Mouse (Mus musculus) layer of hippocampus, adult 11-12 months (tissue): ENCODE results near the gene H2-DMb2.
"Not testable (repeated sequence)": the region's sequence is repeated elsewhere in the genome, so short reads cannot be mapped to it uniquely, and the experiment has no call there.

ENCODE experiments used
- DNase-seq: peaks from one replicate; pipeline ENCODE4 v3.0.0; 2022; ENCODE audit warnings: low spot score

Gene H2-DMb2

DNA sequence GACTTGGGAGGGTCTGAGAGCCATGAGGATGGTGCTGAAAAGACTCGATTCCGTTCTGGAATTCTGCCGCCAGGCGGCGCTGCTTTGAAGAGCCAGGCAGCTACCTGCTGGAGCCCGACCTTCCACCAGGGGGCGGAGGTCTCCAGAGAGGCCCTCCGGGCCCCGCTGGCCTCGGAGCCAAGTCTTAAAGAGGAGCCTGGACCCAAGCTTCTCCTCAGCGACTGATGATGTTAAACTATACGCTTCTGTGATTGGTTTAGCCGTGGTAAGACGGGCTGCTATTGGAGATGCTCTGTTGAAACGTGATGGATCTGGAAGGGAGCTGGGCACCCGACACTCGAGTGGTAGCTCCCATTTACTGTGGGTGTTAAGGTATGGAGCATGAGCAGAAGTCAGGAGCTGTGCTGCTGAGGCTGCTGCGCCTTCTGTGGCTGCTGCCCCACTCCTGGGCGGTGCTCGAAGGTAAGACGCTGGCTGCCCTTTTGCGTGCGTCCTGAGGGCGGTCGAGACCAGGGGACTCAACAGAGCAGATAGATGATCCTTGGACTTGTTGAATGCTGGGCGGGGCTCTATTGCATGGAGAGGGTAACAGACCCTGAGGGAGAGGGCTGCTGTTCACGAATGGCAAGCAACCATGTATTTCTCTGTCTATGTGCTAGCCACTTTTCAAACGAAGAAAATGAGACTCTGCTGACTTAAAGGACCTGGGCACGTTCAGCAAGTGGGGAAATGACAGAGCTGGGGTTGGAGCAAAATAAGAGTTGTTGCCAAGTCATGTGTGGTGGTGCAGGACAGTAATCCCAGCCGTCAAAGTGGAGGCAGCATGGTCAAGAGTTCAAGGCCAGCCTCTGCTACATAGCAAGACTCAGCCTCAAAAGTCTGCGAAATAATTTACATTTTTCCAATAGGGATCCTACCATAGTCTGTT lies 7.5 kb upstream of the H2-DMb2 start:
- DNase-seq = peak; percentile 99

DNA sequence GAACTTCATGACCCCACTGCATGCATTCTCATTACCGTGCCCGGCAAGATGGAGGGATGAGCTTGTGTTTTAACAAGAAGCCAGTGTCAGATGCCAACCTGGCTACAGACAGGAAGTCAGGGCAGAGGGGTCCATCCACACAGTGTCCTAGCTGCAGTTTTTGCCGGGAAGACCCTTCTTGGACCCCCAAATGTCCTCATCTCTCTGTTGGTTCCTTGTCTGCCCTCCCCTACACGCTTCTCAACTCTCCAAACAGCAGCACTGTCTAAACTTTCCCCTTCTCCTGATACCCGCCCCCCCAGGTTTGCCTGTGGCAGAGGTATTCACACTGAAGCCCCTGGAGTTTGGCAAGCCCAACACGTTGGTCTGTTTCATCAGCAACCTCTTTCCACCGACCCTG lies 5.5 kb upstream of the H2-DMb2 start:
- no peak for DNase-seq

DNA sequence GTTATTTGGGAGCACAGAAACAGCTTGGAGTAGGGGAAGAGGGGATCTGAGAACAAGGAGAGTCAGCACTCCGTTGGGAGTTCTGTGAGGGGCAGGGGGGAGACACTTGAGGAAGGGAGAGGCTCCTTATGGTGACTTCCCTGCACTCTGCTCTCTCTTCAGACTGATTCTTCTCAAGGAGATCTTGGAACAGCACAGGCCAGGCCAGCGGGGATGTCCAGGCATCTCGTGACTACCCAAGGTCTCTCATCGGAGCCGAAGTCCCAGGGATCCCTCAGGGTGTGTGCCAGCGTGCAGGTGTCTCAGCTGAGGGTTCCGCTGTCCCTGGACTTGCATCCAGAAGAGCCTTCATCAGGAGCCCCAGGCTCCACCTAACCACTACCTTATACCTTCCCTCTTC lies 4.5 kb upstream of the H2-DMb2 start:
- no peak for DNase-seq

DNA sequence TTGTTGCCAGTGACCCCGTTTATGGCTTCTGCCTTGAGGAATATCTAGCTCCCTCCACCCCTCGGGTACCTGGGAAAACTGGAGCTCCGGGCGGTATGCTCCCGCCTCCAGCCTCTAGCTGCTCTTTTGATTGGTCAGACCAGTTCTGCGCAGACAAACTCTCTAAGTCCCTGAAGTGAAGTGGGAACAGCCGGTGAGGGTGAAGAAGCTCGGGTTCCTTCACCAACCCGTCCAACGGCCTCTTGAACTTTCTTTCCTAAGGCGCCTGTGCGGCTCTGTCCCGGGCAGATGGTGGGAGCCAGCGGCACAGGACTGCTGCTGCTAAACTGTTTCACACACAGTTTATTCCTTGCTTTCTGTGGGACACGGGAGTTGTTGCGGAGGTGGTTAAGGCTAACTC lies 3.7 kb upstream of the H2-DMb2 start:
- peak; percentile 12 for DNase-seq

DNA sequence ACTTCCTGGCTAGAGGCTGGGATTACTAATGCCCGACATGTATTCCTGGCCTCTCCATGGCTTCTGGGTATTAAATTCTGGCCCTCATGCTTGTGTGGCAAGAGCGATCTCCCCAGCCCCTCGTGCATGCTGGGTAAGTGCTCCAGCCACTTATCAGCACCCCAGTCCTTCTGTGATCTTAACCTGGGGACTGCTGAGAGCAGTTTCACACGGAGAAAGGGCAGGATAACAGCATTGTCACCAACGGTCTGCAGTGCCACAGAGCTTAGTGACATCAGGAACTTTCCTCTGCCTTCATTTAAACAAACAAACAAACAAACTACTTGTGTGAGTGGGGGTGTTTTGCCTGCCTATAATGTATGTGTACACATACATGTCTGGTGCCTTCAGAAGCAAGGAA lies 2.9 kb upstream of the H2-DMb2 start:
- DNase-seq = no peak

DNA sequence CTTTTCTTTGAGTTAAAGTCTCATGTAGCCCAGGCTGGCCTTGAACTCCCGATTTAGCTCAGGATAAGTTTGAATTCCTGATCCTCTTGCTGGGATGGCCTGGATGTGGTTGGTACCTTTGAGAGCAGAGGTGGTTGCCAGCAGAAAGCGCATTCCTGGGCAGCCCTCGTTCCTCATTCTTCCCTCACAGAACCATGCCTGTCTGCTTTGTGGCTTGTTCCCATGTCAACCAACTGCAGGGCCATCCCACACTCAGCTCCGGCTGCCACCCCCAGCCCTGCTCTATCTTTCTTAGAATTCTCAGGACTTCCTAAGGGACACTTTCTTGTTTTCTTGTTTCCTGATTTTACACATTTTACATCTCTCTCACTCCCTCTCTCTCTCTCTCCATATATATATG lies 1.7 kb upstream of the H2-DMb2 start:
- peak; percentile 62 for DNase-seq

DNA sequence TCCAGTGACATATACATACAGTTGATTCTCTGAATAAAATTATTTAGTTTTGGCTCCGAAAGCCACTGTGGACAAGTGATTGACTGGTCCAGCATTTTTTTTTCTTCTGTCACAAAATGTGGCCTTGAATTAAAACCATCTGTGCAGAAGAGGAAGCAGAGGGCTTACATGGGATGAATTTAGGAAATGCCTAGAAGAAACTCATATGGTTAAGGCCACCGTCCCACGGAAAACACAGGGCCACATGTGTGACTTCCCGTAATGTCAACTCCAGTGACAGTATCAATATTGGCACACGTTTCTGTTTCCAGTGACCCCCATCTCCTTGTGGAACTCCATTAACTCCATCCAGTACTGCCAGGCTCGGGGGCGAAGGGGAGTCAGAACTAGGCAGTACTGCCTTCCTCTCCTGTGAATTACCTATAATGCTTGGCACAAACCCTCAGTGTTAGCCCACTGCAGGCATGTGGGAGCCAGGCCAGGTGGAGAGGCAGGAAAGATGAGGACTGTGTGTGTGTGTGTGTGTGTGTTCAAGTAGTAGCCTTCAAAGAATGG lies 574 bp upstream of the H2-DMb2 start:
- peak; percentile 14 for DNase-seq

DNA sequence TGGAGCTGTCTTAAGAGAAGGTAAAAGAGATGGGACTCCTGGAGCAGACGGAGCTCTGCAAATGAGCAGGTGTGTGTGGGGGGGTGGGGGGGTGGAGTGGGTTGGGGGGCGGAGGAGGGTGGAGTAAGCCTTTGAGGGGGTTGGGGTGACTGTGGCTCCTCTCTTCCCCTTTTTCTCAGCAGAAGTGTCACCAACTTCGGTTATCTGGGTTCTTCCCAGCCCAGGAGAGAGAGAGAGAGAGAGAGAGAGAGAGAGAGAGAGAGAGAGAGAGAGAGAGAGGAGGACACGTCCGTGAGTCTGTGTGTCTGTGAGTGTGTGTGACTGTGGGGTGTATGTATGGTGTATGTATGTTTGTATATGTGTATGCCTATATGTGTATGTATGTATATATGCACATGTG lies 354 bp downstream of the H2-DMb2 start:
- no peak for DNase-seq

DNA sequence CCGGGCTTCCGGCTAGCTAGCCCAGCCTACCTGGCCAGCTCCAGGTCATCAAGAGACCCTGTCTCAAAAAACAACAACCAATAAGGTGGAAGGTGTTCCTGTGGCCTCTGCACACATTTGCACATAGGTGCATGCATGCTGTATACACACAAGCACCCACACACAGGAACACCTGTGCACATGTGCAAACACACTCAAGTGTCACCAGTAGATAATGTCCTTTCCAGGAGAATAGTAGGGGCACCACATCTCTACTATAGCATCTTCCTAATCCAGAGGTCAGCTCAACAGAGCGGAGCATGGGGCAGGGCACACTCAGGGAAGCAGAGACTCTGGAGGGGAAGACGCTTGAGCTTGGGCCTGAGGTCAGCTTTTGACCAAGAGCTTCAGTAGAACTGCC lies 1.1 kb downstream of the H2-DMb2 start:
- DNase-seq = not testable (repeated sequence)

DNA sequence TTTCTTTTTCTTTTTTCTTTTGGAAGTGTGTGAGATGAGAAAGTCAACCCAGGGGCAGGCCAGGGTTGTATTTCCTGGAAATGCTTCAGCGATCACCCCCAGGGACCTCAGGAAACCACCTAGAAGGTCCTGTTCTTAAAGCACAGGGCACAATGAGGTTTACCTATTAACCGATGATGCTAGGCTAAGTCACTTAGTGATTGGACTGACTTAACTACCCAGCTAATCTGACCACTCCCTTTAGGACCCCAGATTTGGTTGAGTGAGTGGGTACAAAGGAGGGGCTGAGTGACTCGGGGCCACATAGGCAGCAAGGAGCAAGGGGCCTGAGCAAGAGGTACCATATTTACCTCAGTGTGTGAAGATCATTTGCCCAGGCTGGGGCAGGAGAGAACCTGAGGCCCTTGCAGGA lies 1.9 kb downstream of the H2-DMb2 start:
- DNase-seq = no peak

DNA sequence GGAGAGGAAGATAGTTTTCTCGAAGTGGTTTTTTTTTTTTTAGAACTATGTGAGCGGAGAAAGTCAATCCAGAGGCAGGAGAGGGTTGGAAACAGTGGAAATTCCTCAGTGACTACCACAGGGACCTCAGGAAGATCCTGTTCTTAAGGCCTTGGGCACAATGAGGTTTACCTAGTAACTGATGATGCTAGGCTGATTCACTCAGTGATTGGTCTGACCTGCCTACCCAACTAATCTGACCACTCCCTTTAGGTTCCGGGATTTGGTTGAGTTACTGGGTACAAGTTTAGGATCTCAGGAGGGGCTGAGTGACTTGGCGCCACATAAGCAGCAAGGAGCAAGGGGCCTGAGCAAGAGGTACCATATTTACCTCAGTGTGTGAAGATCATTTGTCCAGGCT lies 9.8 kb downstream of the H2-DMb2 start, which contains the start of gene H2-DMb1:
Gene H2-DMb1 (plus strand): TSS at position 150 of the 400 bp plus-strand sequence.
- DNase-seq = peak; percentile 78

DNA sequence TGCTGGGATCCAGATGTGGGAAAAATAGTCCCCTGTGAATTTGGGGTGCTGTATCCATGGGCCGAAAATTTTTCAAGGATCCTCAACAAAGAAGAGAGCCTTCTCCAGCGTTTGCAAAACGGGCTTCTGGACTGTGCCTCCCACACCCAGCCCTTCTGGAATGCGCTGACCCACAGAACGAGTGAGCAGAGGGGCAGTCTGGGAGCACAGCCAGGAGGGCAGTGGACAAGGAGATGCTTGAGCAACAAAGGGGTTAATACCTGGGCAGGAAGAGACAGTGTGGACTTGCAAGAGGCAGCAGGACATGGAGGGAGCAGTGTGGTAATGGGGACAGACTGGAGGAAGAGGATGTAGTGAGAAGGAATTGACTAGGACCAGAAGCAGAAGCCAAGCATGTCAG lies 12.4 kb downstream of the H2-DMb2 start:
- no peak for DNase-seq

DNA sequence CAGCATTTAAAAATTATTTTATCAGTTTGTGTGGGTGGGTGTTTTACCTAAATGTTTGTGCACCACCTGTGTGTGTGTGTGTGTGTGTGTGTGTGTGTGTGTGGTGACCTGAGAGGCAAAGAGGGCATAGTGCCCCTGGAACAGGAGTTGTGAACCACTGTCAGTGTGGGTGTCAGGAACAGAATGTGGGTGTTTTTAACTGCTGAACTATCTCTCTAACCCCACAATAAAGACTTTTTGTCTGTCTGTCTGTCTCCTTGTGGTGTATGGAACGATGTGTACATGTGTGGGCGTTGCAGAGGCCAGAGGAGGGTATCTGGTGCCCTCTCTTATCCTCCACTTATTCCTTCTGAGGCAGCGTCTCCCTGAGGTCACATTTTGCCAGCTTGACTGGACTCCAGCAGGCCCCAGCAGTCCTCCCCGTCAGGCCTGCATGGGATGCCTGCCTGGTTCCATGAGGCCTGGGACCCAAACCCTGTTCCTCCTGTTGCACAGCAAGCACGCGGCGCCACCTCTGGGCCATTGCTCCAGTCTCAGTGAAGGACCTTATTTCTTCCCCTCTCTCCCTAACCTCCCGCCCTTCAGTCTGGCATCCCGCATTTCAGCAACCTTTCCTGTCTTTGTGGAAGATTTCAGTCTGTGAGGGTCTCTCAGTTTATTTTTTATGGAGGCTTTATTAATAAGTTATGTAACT lies 21.2 kb downstream of the H2-DMb2 start:
- DNase-seq = no peak

DNA sequence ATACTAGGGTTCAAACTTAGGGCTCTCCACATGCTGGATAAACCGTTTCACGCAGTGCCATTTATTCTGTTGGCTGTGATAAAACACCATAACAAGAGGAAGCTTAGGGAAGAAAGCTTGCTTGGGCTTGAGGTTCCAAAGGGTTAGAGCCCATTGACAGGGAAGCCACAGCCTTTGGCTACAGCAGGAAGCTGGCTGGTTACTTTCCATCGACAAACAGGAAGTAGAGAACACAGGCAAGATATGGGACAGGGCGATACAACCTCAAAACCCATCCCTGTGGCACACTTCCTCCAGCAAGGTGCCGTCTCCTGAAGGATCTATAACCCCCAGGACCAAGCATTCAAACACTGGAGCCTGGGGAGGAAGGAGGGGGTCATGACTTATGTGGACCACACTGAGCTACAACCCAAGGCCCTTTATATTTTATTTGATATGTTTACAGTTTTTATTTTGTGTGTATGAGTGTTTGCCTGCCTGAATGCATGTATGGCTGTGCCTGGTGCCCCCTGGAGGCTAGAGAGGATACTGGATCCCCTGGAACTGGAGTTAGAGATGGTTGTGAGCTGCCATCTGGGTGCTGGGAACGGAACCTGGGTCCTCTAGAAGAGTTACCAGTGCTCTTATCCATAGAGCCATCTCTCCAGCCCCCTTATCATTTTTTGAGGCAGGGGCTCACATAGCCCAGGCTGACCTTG lies 22.1 kb downstream of the H2-DMb2 start:
- DNase-seq = no peak

DNA sequence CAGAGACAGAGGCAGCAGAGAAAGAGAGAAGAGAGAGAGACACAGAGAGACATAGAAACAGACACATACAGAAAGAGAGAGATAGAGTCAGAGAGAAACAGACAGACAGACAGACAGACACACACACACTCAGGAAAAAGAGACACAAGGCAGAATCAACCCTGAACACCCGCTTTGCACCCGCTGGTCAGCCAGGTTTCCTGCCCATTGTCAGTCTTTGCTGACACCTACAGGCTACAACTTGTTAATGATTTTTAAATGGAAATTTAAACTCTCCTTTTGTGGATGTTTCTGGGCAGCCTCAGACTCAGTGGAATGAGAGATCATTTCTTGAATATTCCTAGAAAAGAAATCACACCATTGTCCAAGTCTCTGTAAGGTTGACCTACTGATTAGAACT lies 26.2 kb downstream of the H2-DMb2 start:
- peak; percentile 45 for DNase-seq

DNA sequence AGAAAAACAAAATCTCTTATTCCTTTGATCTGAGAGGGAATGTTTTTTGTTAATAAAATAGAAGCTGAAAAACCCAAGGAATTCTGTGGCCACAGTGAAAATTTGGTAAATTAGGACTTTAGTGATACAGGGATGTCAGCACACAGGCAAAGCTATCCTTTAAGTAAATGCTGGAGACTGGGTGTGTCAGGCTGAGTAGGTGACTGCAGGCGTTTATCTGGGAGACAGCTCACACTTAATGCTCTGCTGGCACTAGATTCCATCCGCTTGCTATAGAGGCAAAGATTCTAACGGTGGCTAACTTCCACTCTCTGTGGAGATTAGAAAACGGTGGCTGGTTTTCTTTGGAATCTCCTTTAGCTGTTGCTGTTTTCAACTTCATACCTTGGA lies 27.4 kb downstream of the H2-DMb2 start:
- no peak for DNase-seq

DNA sequence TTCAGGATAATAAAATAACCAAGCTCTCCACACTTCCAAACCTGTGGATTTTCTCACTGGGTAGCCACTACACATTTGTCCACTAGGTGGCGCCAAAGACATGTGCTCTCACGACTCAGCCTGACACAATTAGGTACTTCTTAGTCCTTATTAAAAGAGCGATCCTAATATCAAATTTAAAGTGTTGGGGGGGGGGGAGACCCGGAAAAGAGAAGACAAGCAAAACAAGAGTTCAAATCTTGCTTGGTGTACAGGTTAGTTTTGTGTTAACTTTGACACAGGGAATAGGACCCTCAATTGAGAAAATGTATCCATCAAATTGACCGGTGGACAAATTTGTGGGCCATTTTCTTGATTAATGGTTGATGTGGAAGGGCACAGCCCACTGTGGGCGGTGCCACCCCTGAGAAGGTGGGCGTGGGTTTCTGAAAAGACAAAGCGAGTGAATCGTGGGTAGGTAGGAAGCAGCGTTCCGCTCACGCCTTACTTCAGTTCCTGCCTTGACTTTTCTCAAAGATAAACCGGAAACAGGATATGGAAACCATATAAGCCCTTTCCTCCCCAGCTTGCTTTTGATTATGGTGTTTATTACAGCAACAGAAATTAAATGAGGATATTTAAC lies 27.9 kb downstream of the H2-DMb2 start:
- DNase-seq = peak; percentile 90

DNA sequence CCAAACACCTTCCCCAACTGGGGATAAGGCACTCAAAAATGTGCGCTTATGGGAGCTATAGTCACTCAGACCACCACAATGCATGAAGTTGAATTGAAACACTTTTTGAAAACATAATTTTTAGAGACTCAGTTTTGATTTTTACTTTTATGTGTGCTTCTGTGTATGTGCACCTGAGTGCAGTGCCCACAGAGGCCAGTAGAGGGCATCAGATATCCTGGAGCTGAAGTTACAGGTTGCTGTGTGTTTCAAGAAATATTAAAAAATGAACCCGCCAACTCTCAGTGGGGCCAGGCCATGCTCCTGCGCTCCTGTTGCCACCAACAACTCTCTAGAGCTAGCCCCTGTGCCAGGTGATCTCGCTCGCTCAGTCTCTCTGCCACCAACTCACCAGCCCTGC lies 29.4 kb downstream of the H2-DMb2 start:
- no peak for DNase-seq

DNA sequence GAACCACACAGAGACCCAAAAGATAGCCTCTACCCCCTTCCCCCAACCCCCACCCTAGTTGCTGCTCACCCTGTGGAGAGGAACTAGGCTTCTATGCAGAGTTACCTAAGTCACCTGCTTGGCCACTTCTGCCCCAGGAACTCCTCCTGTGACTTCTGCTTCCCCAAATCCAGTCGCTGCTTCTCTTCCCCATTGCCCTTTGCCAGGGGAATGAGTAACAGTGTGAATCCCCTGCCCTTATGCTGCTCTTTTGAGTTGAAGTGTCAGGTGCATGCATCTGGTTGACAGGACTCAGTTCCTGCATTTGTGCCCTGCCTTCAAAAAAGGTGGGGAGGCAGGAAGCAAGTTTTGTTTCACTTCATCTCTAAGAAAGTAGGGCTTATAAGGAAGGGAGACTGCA lies 31.0 kb downstream of the H2-DMb2 start:
- no peak for DNase-seq

DNA sequence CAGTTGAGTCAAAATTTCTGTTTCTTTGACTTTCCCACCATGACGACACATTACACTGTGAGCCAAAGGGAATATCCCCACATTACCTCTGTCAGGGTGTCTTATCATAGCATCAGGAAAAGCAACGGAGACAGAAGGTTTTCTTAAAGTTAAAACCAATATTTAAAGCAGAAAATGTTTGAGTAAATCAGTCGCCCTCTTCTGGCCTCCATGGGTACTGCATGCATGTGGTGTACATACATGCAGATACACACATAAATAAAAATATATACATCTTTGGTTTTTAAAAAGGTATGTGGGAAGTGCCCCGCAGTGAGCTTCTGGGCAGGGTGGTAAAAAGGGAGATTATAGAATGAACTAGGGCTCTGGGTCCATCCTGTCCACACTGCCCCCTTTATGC lies 34.1 kb downstream of the H2-DMb2 start:
- no peak for DNase-seq

DNA sequence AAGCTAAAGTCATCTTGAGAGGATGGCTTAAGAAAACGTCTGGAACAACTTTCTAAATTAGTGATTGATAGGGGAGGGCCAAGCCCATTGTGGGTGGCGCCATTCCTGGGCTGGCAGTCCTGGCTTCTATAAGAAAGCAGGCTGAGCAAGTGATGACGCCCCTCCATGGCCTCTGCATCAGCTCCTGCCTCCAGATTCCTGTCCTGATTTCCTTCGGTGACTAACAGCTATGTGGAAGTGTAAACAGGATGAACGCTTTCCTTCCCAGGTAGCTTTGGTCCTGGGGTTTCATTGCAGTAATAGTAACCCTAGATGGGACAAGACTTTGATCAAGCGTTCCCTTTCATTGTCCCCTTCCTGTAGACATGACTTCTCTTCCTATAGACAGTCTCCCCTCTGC lies 35.9 kb downstream of the H2-DMb2 start:
- DNase-seq = no peak
